Comparison of ENCODE assay signal across 8 mouse cellular contexts in genomic region chr8:60466686-60467335, GRCm38 (mm10). TPM values are rescaled to one million over a fixed set of nuclear protein-coding genes. Genes with fewer than 3 reads are reported as not detected.
DNase-seq lines count a peak whose midpoint lies in the region; ATAC-seq and TF ChIP-seq lines count a peak whose summit lies in the region.

No protein-coding gene starts in this region.

- no peak overlapping the region for H3K4me2 ChIP-seq in kidney, postnatal 0 days (ENCODE audit: low read length)
- H3K4me2 ChIP-seq in liver, embryonic 11.5 days: no peak overlapping the region
- H3K4me2 ChIP-seq in neural tube, embryonic 15.5 days: peak overlapping the region; percentile 46

- no peaks in the 10 kb centered on the region for H3K4me1 ChIP-seq in kidney, postnatal 0 days (replicated peaks; ENCODE audit: insufficient read depth, low read length)
- no peaks in the 10 kb centered on the region for H3K4me1 ChIP-seq in liver, embryonic 11.5 days (replicated peaks; ENCODE audit: control insufficient read depth, insufficient read depth, low read length)
- 0 out of 2 replicates have a peak, but pooled peaks cover 3% of the 10 kb centered on the region for H3K4me1 ChIP-seq in neural tube, embryonic 15.5 days

- no peaks in the 10 kb centered on the region for H3K9me3 ChIP-seq in kidney, postnatal 0 days (replicated peaks; ENCODE audit: low read length)
- H3K9me3 ChIP-seq in liver, embryonic 11.5 days (ENCODE audit: control insufficient read depth, low read length): no peaks in the 10 kb centered on the region
- H3K9me3 ChIP-seq in neural tube, embryonic 15.5 days (replicated peaks): no peaks in the 10 kb centered on the region

- H3K27me3 ChIP-seq in kidney, postnatal 0 days (ENCODE audit: insufficient read depth, low read length): no peaks in the 10 kb centered on the region
- H3K27me3 ChIP-seq in liver, embryonic 11.5 days (replicated peaks; ENCODE audit: control insufficient read depth, insufficient read depth, low read length): no peaks in the 10 kb centered on the region
- H3K27me3 ChIP-seq in neural tube, embryonic 15.5 days (replicated peaks): no peaks in the 10 kb centered on the region

- DNase-seq in urinary bladder, postnatal 14 days (ENCODE audit: low spot score): peak; percentile 56
- no peak for DNase-seq in urinary bladder, postnatal 10 days (ENCODE audit: low spot score)
- DNase-seq in cerebellum, postnatal 25 days: peak; percentile 65 to 84
- peak; percentile 59 for DNase-seq in gastrocnemius, postnatal 10 days
- DNase-seq in kidney, postnatal 0 days (ENCODE audit: low spot score): peak; percentile 83
- peak; percentile 36 for DNase-seq in liver, embryonic 11.5 days (ENCODE audit: low spot score)

- peak; percentile 61 for ATAC-seq in kidney, postnatal 0 days (replicated peaks; ENCODE audit: low FRiP score, low read depth)
- ATAC-seq in liver, embryonic 11.5 days (replicated peaks; ENCODE audit: low FRiP score): no peak
- ATAC-seq in neural tube, embryonic 15.5 days (ENCODE audit: low FRiP score): peak; percentile 84; the same call in 1 of the 2 replicates
- no peak for ATAC-seq in activated CD4-positive, CD25-positive, alpha-beta regulatory T cell, adult 4 months

- H3K4me3 ChIP-seq in kidney, postnatal 0 days (replicated peaks; ENCODE audit: low read depth, low read length): no peak overlapping the region
- no peak overlapping the region for H3K4me3 ChIP-seq in liver, embryonic 11.5 days (ENCODE audit: low read depth, low read length)
- H3K4me3 ChIP-seq in neural tube, embryonic 15.5 days (replicated peaks): peak overlapping the region; percentile 25

- TF ChIP-seq CTCF in kidney, postnatal 0 days (IDR thresholded peaks at IDR 0.05; ENCODE audit: low read depth): peak; percentile 86

- H3K27ac ChIP-seq in kidney, postnatal 0 days: no peak overlapping the region
- no peak overlapping the region for H3K27ac ChIP-seq in liver, embryonic 11.5 days (ENCODE audit: low read depth, low read length)
- H3K27ac ChIP-seq in neural tube, embryonic 15.5 days (replicated peaks): no peak overlapping the region

- no peaks in the 10 kb centered on the region for H3K36me3 ChIP-seq in kidney, postnatal 0 days (ENCODE audit: insufficient read depth, low read length)
- no peaks in the 10 kb centered on the region for H3K36me3 ChIP-seq in liver, embryonic 11.5 days (ENCODE audit: control insufficient read depth, insufficient read depth, low read length)
- no peaks in the 10 kb centered on the region for H3K36me3 ChIP-seq in neural tube, embryonic 15.5 days

- WGBS in kidney, postnatal 0 days: 35% methylated on average over 15 of the region's 15 CpGs
- 40% methylated on average over 15 of the region's 15 CpGs for WGBS in liver, embryonic 11.5 days
- 30% methylated on average over 15 of the region's 15 CpGs for whole genome bisulfite sequencing in neural tube, embryonic 15.5 days

- no peak overlapping the region for H3K9ac ChIP-seq in kidney, postnatal 0 days (ENCODE audit: low read depth, low read length)
- H3K9ac ChIP-seq in liver, embryonic 11.5 days (ENCODE audit: low read depth, low read length): no peak overlapping the region
- peak overlapping the region; percentile 15; the same call in 1 of the 2 replicates for H3K9ac ChIP-seq in neural tube, embryonic 15.5 days (replicated peaks)

RNA-seq across cellular contexts. Expression of gene Gm10283, which starts 36.2 kb away (rescaled TPM):
- not detected for total RNA-seq in gastrocnemius, postnatal 10 days (2021)
- 2.9 and 3.6 TPM in 2 replicates for polyA plus RNA-seq in kidney, postnatal 0 days (2015; fragmentation: Nextera tagmentation; extraction: Ambion mirVana)
- not detected in 2 replicates for polyA plus RNA-seq in liver, embryonic 11.5 days (2014; fragmentation: Nextera tagmentation; extraction: Ambion mirVana)
- not detected in 2 replicates for polyA plus RNA-seq in neural tube, embryonic 15.5 days (2015; fragmentation: Nextera tagmentation; extraction: Ambion mirVana)
- polyA plus RNA-seq in activated CD4-positive, CD25-positive, alpha-beta regulatory T cell, adult 4 months (2017; shearing (Covaris generic)): not detected

RNA-seq across cellular contexts. Expression of gene Aadat, which starts 38.9 kb away (rescaled TPM):
- not detected for total RNA-seq in gastrocnemius, postnatal 10 days (2021)
- polyA plus RNA-seq in kidney, postnatal 0 days (2015; fragmentation: Nextera tagmentation; extraction: Ambion mirVana): 452 and 486 TPM in 2 replicates
- polyA plus RNA-seq in liver, embryonic 11.5 days (2014; fragmentation: Nextera tagmentation; extraction: Ambion mirVana): 5.2 and 6.2 TPM in 2 replicates
- polyA plus RNA-seq in neural tube, embryonic 15.5 days (2015; fragmentation: Nextera tagmentation; extraction: Ambion mirVana): 1.3 and 2.0 TPM in 2 replicates
- polyA plus RNA-seq in activated CD4-positive, CD25-positive, alpha-beta regulatory T cell, adult 4 months (2017; shearing (Covaris generic)): not detected

Comparison
In these comparisons a context has a peak if more than half of its experiments do, and no peak if none do; other contexts are left out.
1. ATAC-seq: peak in kidney, postnatal 0 days (single experiment) and neural tube, embryonic 15.5 days (single experiment); none in liver, embryonic 11.5 days (single experiment) and activated CD4-positive, CD25-positive, alpha-beta regulatory T cell, adult 4 months (single experiment).
2. RNA of gene Aadat, which starts 38.9 kb away (polyA plus RNA-seq): 452 to 486 TPM in kidney, postnatal 0 days; 5.2 to 6.2 TPM in liver, embryonic 11.5 days, 1.3 to 2.0 TPM in neural tube, embryonic 15.5 days and not detected in activated CD4-positive, CD25-positive, alpha-beta regulatory T cell, adult 4 months; every median in the first group is over 10 times any median in the second.